ENCODE assay signal across 21 mouse cellular contexts in the genomic region with DNA sequence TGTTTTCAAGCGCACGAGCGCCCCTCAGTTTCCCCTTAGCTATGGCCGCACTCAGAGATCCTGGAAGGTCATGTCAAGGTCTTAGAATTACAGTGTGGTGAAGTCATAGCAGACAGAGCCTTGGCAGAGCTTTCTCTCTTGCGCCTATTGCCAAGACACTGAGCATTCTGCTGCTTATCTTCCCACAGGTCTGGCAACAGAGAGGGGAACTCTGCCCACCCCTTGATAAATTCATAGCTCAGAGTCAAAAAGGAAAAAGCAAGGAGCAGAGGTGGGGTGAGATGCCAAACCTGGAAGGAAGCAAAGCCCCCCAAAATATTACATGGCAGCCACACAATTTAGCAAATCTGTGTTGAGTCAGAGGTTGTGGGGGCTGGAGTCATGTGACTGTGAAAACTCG.
"Had no signal": no experiment of that assay in that cellular context is flagged by ENCODE, and none has a peak within 500 bp of the region (broad histone marks: within the 10 kb centered on the region; RNA-seq: fewer than 3 reads in every experiment).

No protein-coding gene starts in this region.

- H3K36me3 ChIP-seq: midbrain, embryonic 10.5 days; midbrain, embryonic 12.5 days; neural tube, embryonic 13.5 days; neural tube, embryonic 15.5 days; stomach, embryonic 15.5 days had no signal

- DNase-seq: lung, adult 18-20 months; lung, embryonic 14.5 days; lung, postnatal 10 days; lung, postnatal 4 days; midbrain, embryonic 14.5 days; retina, postnatal 1 day; right cerebral cortex, adult 18-20 months; right cerebral cortex, postnatal 25 days; right cerebral cortex, postnatal 4 days; spleen, adult 18-20 months; thymus, adult 2 months; thymus, postnatal 25 days; thymus, postnatal 4 days had no signal

- H3K4me3 ChIP-seq: midbrain, embryonic 10.5 days; midbrain, embryonic 12.5 days; myocyte; neural tube, embryonic 13.5 days; neural tube, embryonic 15.5 days; stomach, embryonic 15.5 days had no signal

- H3K27me3 ChIP-seq: midbrain, embryonic 12.5 days; neural tube, embryonic 13.5 days; neural tube, embryonic 15.5 days; stomach, embryonic 15.5 days had no signal

- H3K4me1 ChIP-seq: midbrain, embryonic 10.5 days; midbrain, embryonic 12.5 days; neural tube, embryonic 13.5 days; neural tube, embryonic 15.5 days; stomach, embryonic 15.5 days had no signal

- H3K9me3 ChIP-seq: midbrain, embryonic 10.5 days; neural tube, embryonic 13.5 days; neural tube, embryonic 15.5 days; stomach, embryonic 15.5 days had no signal

- H3K27ac ChIP-seq: midbrain, embryonic 10.5 days; midbrain, embryonic 12.5 days; neural tube, embryonic 13.5 days; neural tube, embryonic 15.5 days; stomach, embryonic 15.5 days; stomach, postnatal 0 days had no signal

- ATAC-seq: midbrain, embryonic 16.5 days had no signal
